Mouse (Mus musculus) left cerebral cortex, postnatal 14 days (tissue): ENCODE results near the gene Ube2z. TPM values are rescaled to one million over a fixed set of nuclear protein-coding genes. Genes with fewer than 3 reads are reported as not detected.
"Not testable (repeated sequence)": the region's sequence is repeated elsewhere in the genome, so short reads cannot be mapped to it uniquely, and the experiment has no call there.

Source experiments
- DNase-seq, 2 experiments: peaks; one replicate each; pipeline ENCODE4 v3.0.0; 2021 to 2022; ENCODE audit warnings: low spot score in 2 of 2, mixed read lengths in 1 of 2
- intact Hi-C: fragments of 180-260 bp; cut with DNase I; formaldehyde crosslinking; loops from one replicate; pipeline ENCODE4 v1.15.1; 2025
- long read RNA-seq, 2 experiments: library from polyadenylated mRNA; stranded (forward); transcript quantifications; one replicate each; pipeline ENCODE4 v2.0.0; 2021
- total RNA-seq, 2 experiments: library from RNA; stranded (reverse); gene quantifications; 2 replicates each; pipeline ENCODE4 v1.2.3; 2021

The Ube2z gene
- 10 to 100 TPM; 54.0 to 56.1 TPM for total RNA-seq
- long read RNA-seq, experiment 1, transcript Ube2z-201 (7 exons, 3,997 nt): major isoform, 103 of 119 reads
- long read RNA-seq, experiment 1, partial matches to known transcripts: 14 of 119 reads
- long read RNA-seq, experiment 1, other reads (novel, unspliced or antisense): 2 of 119 reads
- long read RNA-seq, experiment 2, transcript Ube2z-201 (7 exons, 3,997 nt): major isoform, 99 of 120 reads
- long read RNA-seq, experiment 2, partial matches to known transcripts: 4 of 120 reads
- long read RNA-seq, experiment 2, other reads (novel, unspliced or antisense): 17 of 120 reads

DNA sequence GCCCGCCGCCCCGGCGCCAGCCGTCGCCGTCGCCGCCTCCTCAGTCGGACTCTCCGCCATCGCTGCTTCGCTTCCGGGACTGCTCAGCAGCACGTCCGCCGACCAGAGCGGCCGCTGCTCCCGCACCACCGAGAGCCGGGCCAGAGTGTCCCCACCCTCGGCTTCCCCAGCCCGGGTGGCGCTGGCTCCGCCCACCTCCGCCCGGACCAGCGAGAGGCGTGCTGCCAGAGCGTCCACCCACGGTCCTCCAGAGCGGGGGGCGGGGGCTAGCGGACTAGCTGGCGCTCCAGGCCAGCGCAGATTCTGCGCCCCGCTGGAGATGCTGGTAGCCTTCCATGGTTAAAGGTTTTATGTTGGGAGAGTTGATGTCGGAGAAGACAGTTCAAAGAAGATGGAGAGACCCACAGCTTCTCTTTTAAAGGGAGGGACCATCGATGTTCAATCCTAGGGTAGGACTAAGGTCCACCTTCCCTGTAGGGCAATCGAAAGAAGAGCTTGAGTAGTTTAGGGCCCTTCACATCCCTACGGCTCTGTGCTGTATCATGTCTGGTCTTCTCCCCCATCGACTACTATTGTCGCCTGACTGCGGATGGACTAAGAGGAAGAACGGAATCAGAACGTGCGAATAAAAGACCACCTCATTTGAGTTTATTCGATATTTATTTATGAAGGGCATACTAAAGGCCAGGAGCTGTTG lies at the start of gene Ube2z:
Ube2z (minus strand) TSS at position 174 of the 697 bp plus-strand sequence.
- peak; percentile 96 to 97 for DNase-seq
- intact Hi-C loops: loop anchor here (1.0 kb wide), 1 partner anchor 10 kb away; the partner anchor contains the start of gene Atp5g1

DNA sequence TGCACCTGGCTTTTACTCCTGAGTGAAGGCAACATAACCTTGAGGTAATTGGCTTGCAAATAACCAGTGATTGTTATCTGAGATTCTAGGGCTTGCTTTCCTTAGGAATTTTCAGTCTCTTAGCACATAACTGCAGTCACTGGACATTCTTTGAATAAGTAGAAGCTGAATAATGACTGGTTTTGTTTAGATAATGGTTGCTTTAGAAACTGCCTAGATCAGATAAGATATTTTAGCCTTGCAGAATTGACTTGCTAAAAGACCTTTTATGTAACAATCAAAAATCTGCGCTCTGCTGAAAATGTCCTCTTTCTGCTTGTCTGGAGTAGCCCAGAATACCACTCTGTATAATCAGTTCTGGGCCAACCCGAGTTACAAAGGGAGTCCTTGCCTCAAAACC lies 48.9 kb upstream of the Ube2z start:
- intact Hi-C loops: no loop called here
- no peak for DNase-seq

DNA sequence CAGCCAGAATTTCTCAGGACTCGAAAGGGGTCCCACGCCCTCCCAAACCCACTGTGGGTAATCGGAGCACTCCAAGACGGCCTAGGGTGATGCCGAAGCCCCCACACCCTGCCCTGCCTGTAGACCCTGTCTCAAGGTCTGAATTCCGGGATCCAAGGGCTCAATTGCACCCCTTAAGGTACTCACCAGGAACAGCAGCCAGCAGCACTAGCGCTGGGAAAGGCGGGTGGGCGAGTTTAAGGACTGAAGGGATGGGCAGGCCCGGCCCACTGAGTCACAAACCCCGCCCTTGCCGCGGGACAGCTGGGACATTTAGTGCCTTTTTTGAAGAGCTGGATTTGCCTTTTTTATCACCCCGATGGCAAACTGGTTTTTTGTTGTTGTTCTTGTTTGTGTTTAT lies 46.6 kb upstream of the Ube2z start, which contains the start of gene Calcoco2:
Calcoco2 (minus strand) TSS at position 214 of the 400 bp plus-strand sequence.
- intact Hi-C loops: no loop called here
- no peak for DNase-seq

DNA sequence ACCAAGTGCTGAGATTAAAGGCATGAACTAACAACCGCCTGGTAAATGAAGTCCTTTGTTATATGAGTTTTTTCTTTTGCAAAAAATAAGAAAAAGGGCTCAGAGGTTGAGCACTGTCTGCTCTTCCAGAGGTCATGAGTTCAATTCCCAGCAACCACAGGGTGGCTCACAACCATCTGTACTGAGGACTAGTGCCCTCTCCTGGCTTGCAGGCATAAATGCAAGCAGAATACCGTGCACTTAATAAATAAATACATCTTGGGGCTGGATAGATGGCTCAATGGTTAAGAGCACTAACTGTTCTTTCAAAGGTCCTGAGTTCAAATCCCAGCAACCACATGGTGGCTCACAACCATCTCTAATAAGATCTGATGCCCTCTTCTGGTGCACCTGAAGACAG lies 45.8 kb upstream of the Ube2z start:
- DNase-seq, intact Hi-C loops: not testable (repeated sequence)

DNA sequence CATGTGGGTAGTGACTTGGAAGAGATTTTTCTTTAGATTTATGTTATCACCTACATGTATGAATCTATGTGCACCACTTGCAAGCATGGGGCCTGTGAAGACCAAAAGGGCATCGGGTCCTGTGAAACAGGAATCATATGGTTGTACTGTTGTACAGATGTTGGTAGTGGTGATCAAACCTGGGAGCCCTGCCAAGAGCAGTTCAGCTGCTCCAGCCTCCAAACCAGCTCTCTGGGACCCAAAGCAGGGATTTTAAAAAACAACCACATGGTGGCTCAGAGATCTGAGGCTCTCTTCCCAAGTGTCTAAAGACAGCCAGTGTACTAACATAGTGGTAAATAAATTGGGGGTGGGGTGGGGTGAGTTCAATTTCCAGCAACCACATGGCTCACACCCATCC lies 43.2 kb upstream of the Ube2z start:
- intact Hi-C loops: no loop called here
- no peak for DNase-seq

DNA sequence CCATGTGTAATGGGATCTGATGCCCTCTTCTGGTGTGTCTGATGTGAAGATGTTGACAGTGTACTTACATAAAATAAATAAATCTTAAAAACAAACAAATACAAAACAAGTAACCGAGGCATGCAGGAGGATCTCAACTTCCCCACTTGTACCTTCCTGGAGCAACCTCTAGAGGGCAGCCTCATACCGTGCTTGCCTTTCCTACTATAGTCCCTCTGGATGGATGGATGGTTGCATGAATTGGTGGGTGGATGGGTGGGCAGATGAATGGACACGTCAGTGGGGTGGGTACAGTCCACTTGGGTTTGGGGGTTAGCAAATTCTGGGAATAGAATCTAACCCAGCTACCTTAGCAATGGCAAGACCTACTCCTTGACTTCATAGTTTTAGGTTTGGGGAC lies 28.2 kb upstream of the Ube2z start:
- DNase-seq: peak in 1 of 2 experiments; percentile 30
- intact Hi-C loops: loop anchor here (5.0 kb wide), 1 partner anchor 34 kb away; no protein-coding TSS in a partner anchor

DNA sequence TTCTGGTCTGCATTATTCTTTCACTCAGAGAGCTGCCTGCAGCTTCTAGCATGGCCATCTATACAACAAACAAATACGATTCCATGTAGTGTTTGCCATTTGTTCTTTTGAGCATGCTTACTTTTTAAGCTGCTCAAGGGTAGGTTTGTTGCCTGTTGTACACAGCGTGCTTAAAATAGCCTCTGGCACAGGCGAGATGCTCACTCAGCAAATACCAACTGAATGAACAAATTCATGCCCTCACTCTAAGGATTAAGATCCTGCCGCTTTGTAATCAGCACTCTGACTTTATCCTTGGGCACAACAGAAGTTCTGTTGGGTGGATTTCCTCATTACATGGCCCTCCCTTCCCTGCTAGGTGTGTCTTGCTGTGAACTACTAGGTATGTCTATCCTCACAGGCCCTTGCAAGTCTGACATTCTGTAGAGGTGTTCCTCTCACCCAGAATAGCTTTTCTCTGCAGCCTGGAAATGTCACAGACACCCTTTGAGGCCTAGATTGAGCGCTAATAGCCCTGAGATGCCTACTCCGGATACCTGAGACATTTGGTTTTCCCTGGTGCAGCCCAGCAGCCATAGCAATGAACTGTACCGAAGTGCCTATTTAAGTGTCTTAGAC lies 27.6 kb upstream of the Ube2z start:
- intact Hi-C loops: loop anchor here (5.0 kb wide), 1 partner anchor 35 kb away; no protein-coding TSS in a partner anchor
- DNase-seq: no peak

DNA sequence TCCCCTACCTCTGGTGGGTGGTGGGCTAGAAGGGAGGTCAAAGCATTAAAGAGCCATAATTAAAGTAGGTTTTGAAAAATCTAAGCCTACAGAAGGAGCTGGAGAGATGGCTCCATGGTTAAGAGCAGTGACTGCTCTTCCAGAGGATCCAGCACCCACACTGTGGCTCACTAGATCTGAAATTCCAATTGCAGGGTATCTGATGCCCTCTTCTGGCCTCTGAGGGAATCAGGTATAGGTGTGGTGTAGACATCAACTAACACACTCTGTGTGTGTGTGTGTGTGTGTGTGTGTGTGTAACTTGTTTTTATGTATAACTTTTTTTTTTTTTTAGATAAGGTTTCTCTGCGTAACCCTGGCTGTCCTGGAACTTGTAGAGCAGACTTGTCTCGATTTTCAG lies 25.9 kb upstream of the Ube2z start:
- intact Hi-C loops: loop anchor here (5.0 kb wide), 1 partner anchor 36 kb away; no protein-coding TSS in a partner anchor
- no peak for DNase-seq

DNA sequence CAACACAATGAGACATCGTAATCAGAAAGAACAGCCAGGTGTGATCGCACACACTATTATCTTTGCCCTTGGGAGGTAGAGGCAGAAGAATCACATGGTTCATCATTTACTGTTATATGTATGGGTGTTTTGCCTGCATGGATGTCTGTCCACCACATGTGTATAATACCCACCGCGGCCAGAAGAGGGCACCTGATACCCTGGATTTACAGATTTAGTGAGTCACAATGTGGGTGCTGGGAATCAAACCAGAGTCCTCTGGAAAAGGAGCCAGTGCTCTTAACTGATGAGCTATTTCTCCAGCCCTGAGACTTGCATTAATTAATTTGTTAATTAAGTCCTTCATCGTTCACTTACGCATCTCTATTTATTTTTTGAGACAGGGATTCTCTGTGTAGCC lies 22.8 kb upstream of the Ube2z start:
- intact Hi-C loops: no loop called here

DNA sequence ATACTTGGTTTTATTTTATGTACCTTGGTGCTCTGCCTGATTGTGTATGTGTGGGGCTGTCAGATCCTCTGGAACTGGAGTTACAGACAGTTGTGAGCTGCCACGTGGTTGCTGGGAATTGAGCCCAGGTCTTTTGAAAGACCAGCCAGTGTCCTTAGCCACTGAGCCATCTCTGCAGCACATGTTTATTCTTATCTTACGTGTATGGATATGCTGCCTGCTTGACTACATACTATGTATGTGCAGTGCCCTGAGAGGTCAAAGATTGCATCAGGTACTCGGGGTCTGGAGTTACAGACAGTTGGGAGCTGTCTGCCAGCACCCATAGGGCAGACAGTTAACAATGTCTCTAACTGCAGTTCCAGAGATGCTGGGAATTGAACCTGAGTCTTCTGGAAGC lies 17.5 kb upstream of the Ube2z start:
- intact Hi-C loops: no loop called here
- DNase-seq: no peak

More for the DNA sequence above, 22.8 kb upstream of the Ube2z start:
- DNase-seq: no peak

DNA sequence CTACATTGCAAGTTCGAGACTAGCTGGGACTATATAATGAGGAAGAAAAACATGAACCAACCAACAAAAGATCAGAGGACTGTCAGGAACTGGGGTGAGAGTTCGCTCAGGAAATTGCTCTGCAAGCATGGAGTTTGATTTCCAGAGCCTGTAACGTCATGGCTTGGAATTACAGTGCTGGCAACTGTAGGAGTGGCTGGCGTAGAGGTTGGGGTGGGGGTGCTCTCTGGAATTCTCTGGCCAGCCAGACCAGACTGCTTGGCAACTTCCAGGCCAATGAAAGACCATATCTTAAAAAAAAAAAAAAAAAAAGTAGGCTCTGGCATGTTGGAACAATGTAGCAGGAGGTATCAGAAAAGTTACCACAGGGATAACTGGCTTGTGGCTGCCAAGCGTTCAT lies 15.5 kb upstream of the Ube2z start:
- intact Hi-C loops: no loop called here
- no peak for DNase-seq

DNA sequence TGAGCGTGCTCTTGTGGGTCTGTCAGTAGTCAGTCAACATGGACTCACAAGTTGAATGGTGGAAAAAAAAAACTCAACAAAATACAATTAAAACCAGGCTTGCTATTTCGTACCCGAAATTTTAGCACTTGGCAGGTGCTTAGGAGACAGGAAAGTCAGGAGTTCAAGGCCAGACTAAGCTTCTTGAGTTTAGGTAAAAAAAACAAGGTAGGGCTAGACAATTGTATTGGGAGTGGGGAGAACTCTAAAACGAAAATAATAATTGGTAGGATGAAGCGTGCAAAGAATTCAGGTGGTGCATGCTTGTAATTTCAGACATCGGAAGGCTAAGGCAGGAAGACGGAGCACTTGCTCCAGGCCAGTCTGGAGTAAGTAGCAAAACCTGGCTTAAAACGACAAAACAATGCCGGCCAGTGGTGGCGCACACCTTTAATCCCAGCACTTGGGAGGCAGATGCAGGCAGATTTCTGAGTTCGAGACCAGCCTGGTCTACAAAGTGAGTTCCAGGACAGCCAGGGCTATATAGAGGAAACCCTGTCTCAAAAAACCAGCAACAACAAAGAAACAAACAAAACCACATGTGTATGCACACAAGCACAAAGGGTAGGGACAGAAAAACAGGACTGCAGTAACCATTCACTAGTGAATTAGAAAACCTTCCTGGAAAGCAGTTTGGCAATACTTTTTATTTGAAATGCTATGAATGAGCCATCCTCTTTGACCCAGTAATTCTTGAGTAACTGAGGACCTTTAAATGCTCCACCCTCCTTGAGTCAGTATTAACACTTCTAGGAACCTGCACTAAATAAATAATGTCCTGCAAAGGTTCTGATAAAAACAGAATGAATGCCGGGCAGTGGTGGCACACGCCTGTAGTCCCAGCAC lies 11.3 kb upstream of the Ube2z start:
- intact Hi-C loops: no loop called here

DNA sequence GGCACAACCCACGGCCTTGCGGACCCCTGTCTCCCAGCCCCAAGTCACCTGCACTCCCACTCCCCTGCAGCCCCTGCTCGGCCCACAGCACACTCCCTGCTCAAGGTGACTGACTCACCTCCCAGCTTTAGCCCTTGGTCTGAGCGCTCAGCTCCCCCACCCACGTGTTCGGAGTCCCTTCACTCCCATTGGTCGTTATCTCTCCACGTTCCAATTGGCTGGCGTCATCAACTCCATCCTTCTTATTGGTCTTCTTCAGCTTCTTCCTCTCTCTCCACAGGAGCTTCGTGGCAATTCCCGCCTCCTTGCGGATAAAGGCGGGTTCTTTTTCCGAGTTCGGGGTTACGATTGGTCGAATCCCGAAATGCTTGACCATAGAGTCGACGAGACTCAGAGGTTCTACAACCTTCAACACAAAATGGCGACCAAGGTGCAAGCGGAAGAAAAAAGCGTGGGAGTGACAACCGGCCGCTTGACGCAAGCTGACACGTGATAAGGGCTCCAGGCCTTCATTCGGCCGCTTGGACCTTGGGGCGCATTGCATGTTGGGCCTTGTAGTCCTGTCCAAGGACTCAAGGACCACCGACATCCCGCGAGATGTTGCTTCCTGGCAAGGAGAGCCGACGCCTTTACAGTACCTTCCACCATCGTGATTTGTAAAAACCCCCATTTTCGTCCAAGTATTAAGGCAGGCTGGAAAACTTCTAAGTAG lies 10.5 kb upstream of the Ube2z start, which contains the start of gene Atp5g1:
Atp5g1 (minus strand) TSS at position 162 of the 712 bp plus-strand sequence.
- intact Hi-C loops: loop anchor here (1.0 kb wide), 1 partner anchor 10 kb away; the partner anchor contains the start of gene Ube2z
- DNase-seq: peak; percentile 99 to 100

More for the DNA sequence above, 11.3 kb upstream of the Ube2z start:
- DNase-seq: no peak

DNA sequence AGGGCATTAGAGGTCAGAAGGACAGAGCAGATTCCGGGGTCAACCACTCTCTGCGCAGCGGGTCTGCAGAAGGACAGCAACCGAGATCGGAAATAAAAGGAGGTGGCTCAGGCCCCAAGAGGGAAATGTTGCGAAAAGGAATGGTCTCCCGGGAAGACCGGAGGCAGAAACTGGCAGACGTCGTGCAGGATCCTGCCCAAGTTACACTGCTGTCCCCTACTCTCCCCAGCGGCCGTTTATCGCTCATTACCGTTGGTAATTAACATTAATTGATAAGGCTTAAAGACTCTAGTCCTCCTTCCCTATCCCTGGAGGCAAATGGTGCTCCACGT lies 10.0 kb upstream of the Ube2z start:
- peak; percentile 18 to 27 for DNase-seq
- intact Hi-C loops: loop anchor here (1.0 kb wide), 1 partner anchor 10 kb away; the partner anchor contains the start of gene Ube2z

DNA sequence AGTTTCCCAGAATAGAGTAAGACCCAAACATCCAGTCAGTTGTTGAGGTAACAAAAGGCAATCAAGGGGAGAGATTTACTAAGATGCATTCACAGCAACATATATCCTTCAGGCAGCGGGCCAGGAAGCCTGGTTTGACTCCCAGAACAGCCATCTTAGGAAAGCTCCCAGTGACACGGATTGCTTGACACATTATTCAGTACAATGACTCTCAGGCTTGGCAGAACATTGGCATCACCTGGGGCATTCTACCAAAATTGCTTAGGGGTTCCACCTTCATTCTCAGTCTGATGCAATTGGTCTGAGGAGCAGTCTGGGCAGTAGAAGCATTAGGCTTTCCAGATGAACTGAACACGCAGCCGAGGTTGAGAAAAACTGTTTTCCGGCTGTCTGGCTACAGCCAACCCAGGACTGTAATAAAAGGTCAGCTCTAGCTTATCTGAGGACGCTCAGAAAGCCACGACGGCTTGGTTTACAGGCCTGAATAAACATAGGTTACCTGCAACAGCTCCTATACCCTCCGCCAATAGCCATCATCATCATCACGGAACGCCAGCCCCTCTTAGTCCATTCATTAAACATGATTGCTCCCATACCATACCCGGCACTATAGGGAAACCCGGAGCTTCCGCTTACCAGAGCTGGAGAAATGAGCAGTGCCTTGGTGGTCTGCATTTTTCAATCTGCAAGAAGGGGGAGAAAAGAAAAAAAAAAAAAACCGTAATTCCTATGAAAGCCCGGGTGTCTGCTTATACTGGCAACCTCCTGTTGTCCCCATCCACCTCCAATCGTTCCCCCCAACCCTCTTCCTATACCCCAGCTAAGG lies 9.4 kb upstream of the Ube2z start:
- peak; percentile 20 to 64 for DNase-seq
- intact Hi-C loops: loop anchor here (1.0 kb wide), 1 partner anchor 9 kb away; the partner anchor contains the start of gene Ube2z

DNA sequence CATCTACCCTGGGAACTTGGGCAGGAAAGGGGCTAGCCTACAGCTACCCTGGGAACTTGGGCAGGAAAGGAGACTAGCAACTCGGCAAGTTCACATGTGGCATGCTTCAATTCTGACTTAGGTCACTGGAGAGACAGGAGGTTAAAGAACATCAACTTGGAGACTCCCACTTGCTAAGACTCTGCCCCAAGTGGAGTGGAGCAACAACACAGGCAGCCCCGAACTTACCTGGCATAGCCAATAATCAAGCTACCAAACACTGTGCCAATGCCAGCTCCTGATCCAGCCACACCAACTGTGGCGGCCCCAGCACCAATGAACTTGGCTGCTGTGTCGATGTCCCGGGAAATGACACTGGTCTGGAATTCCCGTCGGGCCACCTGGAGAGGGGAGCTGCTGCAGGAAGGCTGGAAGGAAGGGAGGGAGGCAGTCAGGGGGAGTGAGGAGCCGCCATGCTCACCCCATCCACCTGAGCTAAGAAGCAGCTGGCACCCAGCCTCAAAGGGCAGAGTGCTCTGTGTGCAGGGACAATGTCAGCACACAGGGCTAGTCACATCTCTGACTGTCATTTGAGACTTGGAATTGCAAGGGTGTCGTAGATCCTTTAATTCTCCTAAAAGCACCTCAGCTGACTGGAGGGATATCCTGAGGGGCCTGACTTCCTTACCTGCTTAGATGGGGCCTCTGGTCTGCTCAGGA lies 8.3 kb upstream of the Ube2z start:
- intact Hi-C loops: no loop called here
- no peak for DNase-seq

DNA sequence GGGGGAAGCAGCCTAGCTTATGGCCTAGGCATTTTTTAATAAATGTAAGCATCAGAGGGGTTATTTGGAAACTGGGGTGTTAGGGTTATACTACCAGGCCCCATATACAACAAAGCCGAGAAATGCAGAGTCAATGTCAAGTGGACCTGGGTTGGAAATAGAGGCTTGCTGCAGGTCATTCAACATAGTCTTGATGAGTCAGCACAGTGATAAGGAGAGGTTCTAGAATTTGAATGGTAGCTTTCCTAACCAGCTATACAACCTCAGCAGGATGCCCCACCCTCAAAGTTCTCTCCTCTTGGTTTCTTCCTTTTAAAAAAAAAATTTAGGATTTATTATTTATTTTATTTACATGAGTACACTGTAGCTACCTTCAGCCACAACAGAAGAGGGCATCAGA lies 5.8 kb upstream of the Ube2z start:
- no peak for DNase-seq
- intact Hi-C loops: no loop called here
